Mouse (Mus musculus): Measurements from ENCODE around the gene Lmf1.

DNA sequence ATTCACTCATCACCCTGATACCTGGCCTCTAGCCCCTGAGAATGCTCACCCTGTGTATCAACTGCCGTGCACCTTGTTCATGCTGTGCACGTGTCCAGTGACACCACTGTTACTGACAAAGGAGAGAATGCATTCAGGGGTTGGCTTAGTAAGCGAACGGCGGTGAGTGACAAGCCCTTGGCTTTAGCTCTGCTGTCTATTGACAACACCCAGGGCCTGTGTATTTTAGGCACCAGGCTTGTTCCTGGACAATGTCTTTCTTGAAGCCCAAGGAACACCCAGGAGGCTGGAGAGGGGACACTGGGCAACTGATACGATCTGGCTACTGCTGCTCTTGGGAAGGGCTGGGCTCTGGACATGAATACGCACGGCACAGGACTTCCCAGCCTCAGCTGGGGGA lies 3.2 kb downstream of the Lmf1 start:
- no peak for TF ChIP-seq CTCF (IDR thresholded peaks at IDR 0.05; ENCODE audit: low read depth)
- TF ChIP-seq EP300 (optimal IDR thresholded peaks at IDR 0.05) = no peak

Measured in stomach, postnatal 0 days (tissue).